Mouse (Mus musculus): ENCODE results near the gene Scfd2. TPM values are rescaled to one million over a fixed set of nuclear protein-coding genes. Genes with fewer than 3 reads are reported as not detected.

The Scfd2 gene
- polyA plus RNA-seq, 2 experiments: 3.9 to 9.4 TPM

DNA sequence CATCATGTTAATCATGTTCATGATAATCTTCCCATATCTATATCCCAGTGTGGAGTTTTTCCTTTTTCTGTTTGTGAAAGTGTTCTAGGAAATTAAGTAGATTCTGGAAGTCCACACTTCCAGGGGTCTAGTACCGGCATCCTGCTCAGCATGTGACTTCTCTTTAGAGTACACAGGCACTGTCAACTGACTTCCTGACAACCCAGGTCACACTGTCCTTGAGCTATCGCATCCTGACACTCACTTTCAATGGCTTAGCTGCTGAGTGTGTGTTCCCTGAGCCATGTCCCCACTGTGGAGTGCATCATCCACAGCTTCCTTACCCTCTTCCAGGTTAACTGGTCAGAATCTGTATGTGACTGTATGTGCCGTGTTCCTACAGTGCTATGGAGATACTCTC is 258.2 kb downstream of the Scfd2 start:
- Histone ChIP-seq H3K36me3 (replicated peaks; ENCODE audit: control insufficient read depth, insufficient read depth, low read depth) (no peaks in the 10 kb centered on the region), H3K4me1 (replicated peaks; ENCODE audit: control insufficient read depth in 2 of 2, insufficient read depth in 2 of 2, low read length in 1 of 2) (no peaks in the 10 kb centered on the region), H3K27ac (no peak overlapping the region), H3K4me3 (ENCODE audit: insufficient read depth in 1 of 2, low read depth in 2 of 2, low read length in 2 of 2) (no peak overlapping the region), H3K4me2 (ENCODE audit: low read depth) (no peak overlapping the region), H3K9me3 (ENCODE audit: control insufficient read depth, low read length) (no peaks in the 10 kb centered on the region), H3K9ac (replicated peaks) (no peak overlapping the region), H3K27me3 (ENCODE audit: control insufficient read depth, insufficient read depth, low read length) (no peaks in the 10 kb centered on the region)
- DNase-seq (ENCODE audit: low read depth in 3 of 3, low spot score in 3 of 3): no peak
- 59% methylated on average over 3 of the region's 3 CpGs for WGBS (ENCODE audit: insufficient replicate concordance)
- no peak for ATAC-seq (ENCODE audit: insufficient read depth)
- TF ChIP-seq EP300 (IDR thresholded peaks at IDR 0.05; ENCODE audit: low read depth) (no peak), CTCF (IDR thresholded peaks at IDR 0.05; ENCODE audit: low read depth) (no peak)

DNA sequence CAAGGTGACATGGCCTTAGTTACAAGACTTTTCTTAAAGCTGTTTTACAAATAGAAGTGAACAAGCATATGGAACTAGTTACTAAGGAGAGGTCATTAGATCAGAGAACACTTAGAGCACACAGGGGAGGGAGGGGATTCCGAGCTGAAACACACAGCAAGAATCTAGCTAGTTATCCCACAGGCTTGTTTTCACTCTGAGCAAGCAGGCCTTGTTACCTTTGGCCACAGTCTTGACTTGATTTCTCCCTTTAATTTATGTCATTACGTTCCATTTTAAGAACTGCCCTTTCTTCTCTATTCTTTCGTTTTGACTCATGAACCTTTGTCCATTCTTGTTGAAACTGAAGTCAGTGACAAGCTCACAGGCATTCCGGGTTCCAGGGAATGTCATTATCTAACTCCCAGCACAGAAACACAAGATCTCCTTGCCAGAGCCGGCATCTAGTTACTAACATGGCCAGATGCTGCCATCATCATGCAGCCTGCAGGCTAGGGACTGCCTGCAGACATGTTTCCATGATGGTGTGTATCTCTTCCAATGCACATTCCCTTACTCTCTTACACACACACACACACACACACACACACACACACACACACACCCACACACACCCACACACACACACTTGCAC is 263.7 kb downstream of the Scfd2 start:
- H3K9ac ChIP-seq (replicated peaks): no peak overlapping the region
- WGBS (ENCODE audit: insufficient replicate concordance): 57% methylated on average over 5 of the region's 5 CpGs
- DNase-seq (ENCODE audit: low read depth in 3 of 3, low spot score in 3 of 3) (no peak), ATAC-seq (ENCODE audit: insufficient read depth) (no peak)
- H3K36me3 ChIP-seq (replicated peaks; ENCODE audit: control insufficient read depth, insufficient read depth, low read depth): no peaks in the 10 kb centered on the region
- no peak overlapping the region for H3K4me2 ChIP-seq (ENCODE audit: low read depth)
- TF ChIP-seq EP300 (IDR thresholded peaks at IDR 0.05; ENCODE audit: low read depth) (no peak), CTCF (IDR thresholded peaks at IDR 0.05; ENCODE audit: low read depth) (no peak)
- no peaks in the 10 kb centered on the region for H3K27me3 ChIP-seq (ENCODE audit: control insufficient read depth, insufficient read depth, low read length)
- H3K9me3 ChIP-seq (ENCODE audit: control insufficient read depth, low read length): no peaks in the 10 kb centered on the region
- H3K4me3 ChIP-seq (ENCODE audit: insufficient read depth in 1 of 2, low read depth in 2 of 2, low read length in 2 of 2): no peak overlapping the region
- peaks cover 0 to 6% of the 10 kb centered on the region in 2 experiments; a peak in 2 of 4 replicates for H3K4me1 ChIP-seq (replicated peaks; ENCODE audit: control insufficient read depth in 2 of 2, insufficient read depth in 2 of 2, low read length in 1 of 2)
- no peak overlapping the region for H3K27ac ChIP-seq

DNA sequence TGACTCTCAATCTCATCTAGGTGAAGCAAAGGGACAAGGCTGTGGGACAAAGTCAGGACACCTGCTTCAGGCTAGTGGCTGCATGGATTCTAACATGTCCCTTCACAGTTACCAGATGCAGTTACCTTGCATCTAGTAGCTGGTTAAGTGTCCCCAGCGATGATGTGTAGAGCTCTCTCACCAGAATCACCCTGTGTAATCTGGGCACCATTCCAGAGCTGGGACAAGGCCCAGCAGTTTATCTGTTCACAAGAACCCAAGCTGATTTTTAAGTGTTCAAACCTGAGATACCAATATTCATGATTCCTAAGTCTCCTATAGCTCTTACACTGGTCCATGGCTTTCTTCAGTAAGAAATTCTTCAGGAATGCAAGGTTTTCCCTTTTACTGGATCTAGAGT is 264.4 kb downstream of the Scfd2 start:
- H3K36me3 ChIP-seq (replicated peaks; ENCODE audit: control insufficient read depth, insufficient read depth, low read depth): no peaks in the 10 kb centered on the region
- H3K4me1 ChIP-seq (replicated peaks; ENCODE audit: control insufficient read depth in 2 of 2, insufficient read depth in 2 of 2, low read length in 1 of 2): peaks cover 0 to 9% of the 10 kb centered on the region in 2 experiments; a peak in 2 of 4 replicates
- H3K9ac ChIP-seq (replicated peaks): no peak overlapping the region
- no peak overlapping the region for H3K4me3 ChIP-seq (ENCODE audit: insufficient read depth in 1 of 2, low read depth in 2 of 2, low read length in 2 of 2)
- ATAC-seq (ENCODE audit: insufficient read depth) (no peak), DNase-seq (ENCODE audit: low read depth in 3 of 3, low spot score in 3 of 3) (no peak)
- H3K27ac ChIP-seq: no peak overlapping the region
- no peaks in the 10 kb centered on the region for H3K27me3 ChIP-seq (ENCODE audit: control insufficient read depth, insufficient read depth, low read length)
- TF ChIP-seq EP300 (IDR thresholded peaks at IDR 0.05; ENCODE audit: low read depth): no peak
- TF ChIP-seq CTCF (IDR thresholded peaks at IDR 0.05; ENCODE audit: low read depth): no peak
- no peaks in the 10 kb centered on the region for H3K9me3 ChIP-seq (ENCODE audit: control insufficient read depth, low read length)
- no peak overlapping the region for H3K4me2 ChIP-seq (ENCODE audit: low read depth)
- 57% methylated on average over 1 of the region's 1 CpGs for WGBS (ENCODE audit: insufficient replicate concordance)

DNA sequence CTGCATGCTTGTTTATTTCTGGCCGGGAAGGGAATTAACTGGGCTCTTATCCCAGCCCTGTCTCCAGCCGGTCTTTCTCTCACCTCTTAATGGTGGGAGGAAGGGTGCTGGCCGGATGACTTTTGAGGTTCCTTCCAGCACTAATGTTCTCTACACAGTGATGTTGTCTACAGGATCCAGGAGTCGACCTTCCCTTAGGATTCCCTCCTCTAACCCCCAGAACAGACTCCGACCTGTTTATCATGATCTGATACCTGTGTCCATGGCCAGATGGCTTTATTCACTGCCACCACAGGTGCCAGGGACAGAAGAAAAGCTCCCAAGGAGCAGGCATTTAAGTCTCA is 265.1 kb downstream of the Scfd2 start:
- Histone ChIP-seq H3K27ac (no peak overlapping the region), H3K4me1 (replicated peaks; ENCODE audit: control insufficient read depth in 2 of 2, insufficient read depth in 2 of 2, low read length in 1 of 2) (peaks cover 0 to 9% of the 10 kb centered on the region in 2 experiments; a peak in 2 of 4 replicates), H3K4me2 (ENCODE audit: low read depth) (no peak overlapping the region), H3K9me3 (ENCODE audit: control insufficient read depth, low read length) (no peaks in the 10 kb centered on the region), H3K9ac (replicated peaks) (no peak overlapping the region), H3K27me3 (ENCODE audit: control insufficient read depth, insufficient read depth, low read length) (no peaks in the 10 kb centered on the region), H3K4me3 (ENCODE audit: insufficient read depth in 1 of 2, low read depth in 2 of 2, low read length in 2 of 2) (no peak overlapping the region), H3K36me3 (replicated peaks; ENCODE audit: control insufficient read depth, insufficient read depth, low read depth) (no peaks in the 10 kb centered on the region)
- no peak for ATAC-seq (ENCODE audit: insufficient read depth)
- no peak for DNase-seq (ENCODE audit: low read depth in 3 of 3, low spot score in 3 of 3)
- WGBS (ENCODE audit: insufficient replicate concordance): 62% methylated on average over 5 of the region's 5 CpGs
- TF ChIP-seq EP300 (IDR thresholded peaks at IDR 0.05; ENCODE audit: low read depth) (no peak), CTCF (IDR thresholded peaks at IDR 0.05; ENCODE audit: low read depth) (no peak)

DNA sequence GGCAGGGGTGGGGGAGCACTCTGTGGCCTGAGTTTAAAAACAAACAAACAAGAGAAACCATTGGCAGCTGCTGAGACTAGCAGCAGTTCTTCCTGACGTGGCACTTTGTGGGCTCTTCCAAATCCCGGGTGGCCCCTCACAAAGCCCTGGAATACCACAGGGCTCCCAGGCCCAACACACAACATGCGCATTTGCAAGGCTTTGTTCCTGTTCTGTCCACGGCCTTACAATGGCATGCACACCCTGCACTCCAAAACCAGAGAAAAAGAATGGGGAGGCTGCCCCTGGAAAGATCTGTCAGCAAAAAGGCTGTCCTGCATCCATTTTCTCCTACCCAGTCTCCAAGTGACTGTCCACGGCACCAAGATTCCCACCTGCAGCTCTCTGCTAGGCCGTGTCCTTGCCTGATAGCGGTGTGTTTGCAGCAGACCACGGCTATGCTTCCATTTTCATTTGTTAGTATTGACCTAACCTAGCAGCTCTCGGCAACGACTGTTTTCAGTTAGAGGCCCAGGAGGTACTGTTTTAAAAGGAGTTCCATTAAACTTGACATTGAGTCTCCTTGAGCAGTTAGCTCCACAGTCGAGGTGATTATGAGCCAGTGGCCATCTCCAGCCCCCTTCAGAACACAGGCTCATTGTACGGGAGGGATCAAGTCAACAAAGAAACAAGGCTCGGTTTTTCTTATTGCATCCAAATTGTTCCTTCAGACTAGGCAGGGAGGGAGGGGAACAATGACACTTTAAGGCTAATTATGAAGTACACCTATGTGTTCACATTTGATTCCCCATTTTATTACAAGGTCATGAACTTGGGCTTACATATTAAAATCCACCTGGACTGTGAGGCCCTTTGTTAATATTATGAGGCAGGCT is 265.7 kb downstream of the Scfd2 start:
- no peaks in the 10 kb centered on the region for H3K36me3 ChIP-seq (replicated peaks; ENCODE audit: control insufficient read depth, insufficient read depth, low read depth)
- no peak for TF ChIP-seq CTCF (IDR thresholded peaks at IDR 0.05; ENCODE audit: low read depth)
- no peak for TF ChIP-seq EP300 (IDR thresholded peaks at IDR 0.05; ENCODE audit: low read depth)
- WGBS (ENCODE audit: insufficient replicate concordance): 67% methylated on average over 13 of the region's 13 CpGs
- ATAC-seq (ENCODE audit: insufficient read depth): no peak
- H3K9me3 ChIP-seq (ENCODE audit: control insufficient read depth, low read length): no peaks in the 10 kb centered on the region
- H3K9ac ChIP-seq (replicated peaks): no peak overlapping the region
- DNase-seq (ENCODE audit: low read depth in 3 of 3, low spot score in 3 of 3): no peak
- H3K27me3 ChIP-seq (ENCODE audit: control insufficient read depth, insufficient read depth, low read length): no peaks in the 10 kb centered on the region
- no peak overlapping the region for H3K4me2 ChIP-seq (ENCODE audit: low read depth)
- H3K27ac ChIP-seq: no peak overlapping the region
- H3K4me3 ChIP-seq (ENCODE audit: insufficient read depth in 1 of 2, low read depth in 2 of 2, low read length in 2 of 2): no peak overlapping the region
- H3K4me1 ChIP-seq (replicated peaks; ENCODE audit: control insufficient read depth in 2 of 2, insufficient read depth in 2 of 2, low read length in 1 of 2): peaks cover 0 to 14% of the 10 kb centered on the region in 2 experiments; a peak in 2 of 4 replicates
